7 mouse cellular contexts compared by ENCODE assay signal in the genomic region with DNA sequence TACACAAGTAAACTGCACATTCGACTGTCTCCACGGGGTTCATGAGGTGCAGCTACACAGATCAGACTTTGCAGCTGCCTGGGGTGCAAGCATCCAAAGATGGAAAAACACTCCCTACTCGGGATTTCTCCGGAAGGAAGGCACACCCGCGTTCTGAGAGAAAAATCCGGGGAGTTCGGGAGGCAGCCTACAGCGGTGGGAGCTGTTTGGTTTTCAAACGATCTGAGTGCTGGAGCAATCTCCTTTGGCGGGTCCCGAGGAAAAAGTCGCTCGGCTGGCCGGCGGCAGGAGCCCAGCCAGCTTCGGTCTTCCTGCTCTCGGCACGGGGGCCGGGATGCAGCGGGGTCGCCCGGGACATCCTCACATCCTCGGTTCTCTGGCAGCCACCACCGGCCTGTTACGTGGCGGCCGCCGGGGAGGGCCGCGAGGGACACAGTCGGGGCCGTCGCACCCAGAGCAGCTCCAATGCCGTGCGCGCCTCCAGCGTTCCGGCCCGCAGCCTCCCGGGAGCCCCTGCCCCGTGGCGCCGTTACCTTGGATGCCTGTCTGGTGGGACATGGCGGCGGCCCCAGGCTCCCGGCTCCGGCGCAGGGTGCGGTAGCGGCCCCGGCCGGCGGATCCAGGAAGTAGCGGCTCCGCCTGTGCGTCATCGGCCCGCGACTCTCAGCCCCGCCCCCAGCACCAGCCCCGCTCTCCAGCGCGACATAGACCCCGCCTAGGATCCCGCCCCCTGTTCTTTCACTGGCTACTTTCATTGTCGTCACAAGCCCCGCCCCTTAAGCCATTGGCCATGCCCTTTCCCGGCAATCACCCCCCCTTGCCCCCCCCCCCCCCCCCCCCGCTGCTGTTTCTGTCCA. TPM values are rescaled to one million over a fixed set of nuclear protein-coding genes. Genes with fewer than 3 reads are reported as not detected.
DNase-seq lines count a peak whose midpoint lies in the region; ATAC-seq lines count a peak whose summit lies in the region.

Gene Twf1, minus strand, starts transcription at position 671 of the 857 bp plus-strand sequence.

- peak within 1 kb of the TSS; percentile 96 for H3K4me3 ChIP-seq in embryonic facial prominence, embryonic 12.5 days
- H3K4me3 ChIP-seq in limb, embryonic 11.5 days (ENCODE audit: low read depth, low read length), result peak within 1 kb of the TSS; percentile 95
- peak within 1 kb of the TSS; percentile 94 for H3K4me3 ChIP-seq in midbrain, embryonic 14.5 days (replicated peaks; ENCODE audit: low read depth, low read length)

- peak within 1 kb of the TSS; percentile 71 for H3K4me2 ChIP-seq in embryonic facial prominence, embryonic 12.5 days (replicated peaks)
- peak within 1 kb of the TSS; percentile 64 for H3K4me2 ChIP-seq in limb, embryonic 11.5 days (ENCODE audit: low read depth, severe bottlenecking)
- H3K4me2 ChIP-seq in midbrain, embryonic 14.5 days (ENCODE audit: low read length), result peak within 1 kb of the TSS; percentile 76

- peak within 1 kb of the TSS; percentile 85 for H3K9ac ChIP-seq in embryonic facial prominence, embryonic 12.5 days
- peak within 1 kb of the TSS; percentile 87 for H3K9ac ChIP-seq in limb, embryonic 11.5 days (ENCODE audit: low read length)
- H3K9ac ChIP-seq in midbrain, embryonic 14.5 days (replicated peaks; ENCODE audit: low read length), result peak within 1 kb of the TSS; percentile 91

- peaks cover 9% of the 10 kb centered on the region for H3K4me1 ChIP-seq in embryonic facial prominence, embryonic 12.5 days
- no peaks in the 10 kb centered on the region for H3K4me1 ChIP-seq in limb, embryonic 11.5 days (ENCODE audit: control insufficient read depth, insufficient read depth, low read length)
- peaks cover 6% of the 10 kb centered on the region for H3K4me1 ChIP-seq in midbrain, embryonic 14.5 days (ENCODE audit: control insufficient read depth, insufficient read depth, low read length)

- WGBS in embryonic facial prominence, embryonic 12.5 days, result under 1% methylated on average over 68 of the region's 70 CpGs
- WGBS in limb, embryonic 11.5 days, result under 1% methylated on average over 66 of the region's 70 CpGs
- WGBS in midbrain, embryonic 14.5 days, result under 1% methylated on average over 69 of the region's 70 CpGs

- ATAC-seq in embryonic facial prominence, embryonic 12.5 days (ENCODE audit: insufficient number of reproducible peaks, insufficient read depth, low FRiP score, low TSS enrichment), result peak; percentile 99
- ATAC-seq in limb, embryonic 11.5 days (ENCODE audit: insufficient number of reproducible peaks, low FRiP score, low TSS enrichment, low read depth), result peak; percentile 99
- ATAC-seq in midbrain, embryonic 14.5 days (ENCODE audit: low FRiP score, low TSS enrichment), result peak; percentile 100

- H3K27ac ChIP-seq in embryonic facial prominence, embryonic 12.5 days, result peak within 1 kb of the TSS; percentile 75
- no peak within 1 kb of the TSS; the same call in 1 of the 2 replicates for H3K27ac ChIP-seq in limb, embryonic 11.5 days (replicated peaks; ENCODE audit: low read depth, low read length)
- peak within 1 kb of the TSS; percentile 85 for H3K27ac ChIP-seq in midbrain, embryonic 14.5 days (replicated peaks; ENCODE audit: low read depth, low read length)

- H3K27me3 ChIP-seq in embryonic facial prominence, embryonic 12.5 days, result no peaks in the 10 kb centered on the region
- H3K27me3 ChIP-seq in limb, embryonic 11.5 days (ENCODE audit: control insufficient read depth, insufficient read depth, low read length), result no peaks in the 10 kb centered on the region
- no peaks in the 10 kb centered on the region for H3K27me3 ChIP-seq in midbrain, embryonic 14.5 days (ENCODE audit: control insufficient read depth, insufficient read depth, low read length)

- peaks cover 12% of the 10 kb centered on the region for H3K36me3 ChIP-seq in embryonic facial prominence, embryonic 12.5 days
- peaks cover 4% of the 10 kb centered on the region; the same call in 1 of the 2 replicates for H3K36me3 ChIP-seq in limb, embryonic 11.5 days (ENCODE audit: control insufficient read depth, insufficient read depth, low read length)
- H3K36me3 ChIP-seq in midbrain, embryonic 14.5 days (ENCODE audit: control insufficient read depth, insufficient read depth, low read length), result peaks cover 16% of the 10 kb centered on the region

- peak; percentile 99 for DNase-seq in adrenal gland, postnatal 25 days
- peak; percentile 100 for DNase-seq in heart, adult 11 months
- DNase-seq in kidney, adult 18-20 months, result peak; percentile 98
- DNase-seq in limb, embryonic 11.5 days (ENCODE audit: low spot score), result peak; percentile 98
- peak; percentile 100 for DNase-seq in midbrain, embryonic 14.5 days
- DNase-seq in spleen, adult 18-20 months, result peak; percentile 97 to 99

- no peaks in the 10 kb centered on the region for H3K9me3 ChIP-seq in embryonic facial prominence, embryonic 12.5 days
- H3K9me3 ChIP-seq in limb, embryonic 11.5 days (ENCODE audit: control insufficient read depth, low read length), result no peaks in the 10 kb centered on the region
- H3K9me3 ChIP-seq in midbrain, embryonic 14.5 days (ENCODE audit: control insufficient read depth, low read length), result no peaks in the 10 kb centered on the region

RNA-seq across cellular contexts. Expression of gene Twf1, which starts in this region (rescaled TPM):
- 91.6 and 105 TPM in 2 replicates for total RNA-seq in adrenal gland, postnatal 25 days (2021)
- 67.7 and 68.0 TPM in 2 replicates for polyA plus RNA-seq in embryonic facial prominence, embryonic 12.5 days (2016; fragmentation: Nextera tagmentation; extraction: Ambion mirVana)
- 64.4 and 65.1 TPM in 2 replicates for polyA plus RNA-seq in limb, embryonic 11.5 days (2014; fragmentation: Nextera tagmentation; extraction: Ambion mirVana)
- 82.2 and 99.6 TPM in 2 replicates for polyA plus RNA-seq in midbrain, embryonic 14.5 days (2014; fragmentation: Nextera tagmentation; extraction: Ambion mirVana)
